Mouse (Mus musculus) limb, embryonic 10.5 days (tissue): ENCODE data around the gene Ahsa1. TPM values are rescaled to one million over a fixed set of nuclear protein-coding genes. Genes with fewer than 3 reads are reported as not detected.

Experiments
- microRNA-seq: library from miRNA; unstranded; fragments of <30 nt; microRNA quantifications from one replicate; pipeline ENCODE4, GENCODE M21; 2017
- polyA plus RNA-seq: library from polyadenylated mRNA; unstranded; fragments of >200 nt; fragmentation: Nextera tagmentation; extraction: Ambion mirVana; gene quantifications from 2 replicates; pipeline ENCODE4 v1.2.1, GENCODE M21; 2016

Gene Ahsa1
- polyA plus RNA-seq, 1 experiment from 2014 or later = 294 TPM

Small RNAs within 50 kb of the gene (microRNA-seq; reads per million reads assigned to microRNA genes)
- gene Gm47293 = not detected

Other genes starting within 250 kb of the Ahsa1 start
- gene Tmem63c, start 245.1 kb upstream of the Ahsa1 start, polyA plus RNA-seq = not detected in 2 replicates
- 0.11 and 0.45 TPM in 2 replicates for gene Ngb, start 163.9 kb upstream of the Ahsa1 start, polyA plus RNA-seq
- gene Gstz1, start 119.3 kb upstream of the Ahsa1 start, polyA plus RNA-seq = 25.6 and 31.3 TPM in 2 replicates
- 15.7 and 18.7 TPM in 2 replicates for gene Pomt2, start 118.5 kb upstream of the Ahsa1 start, polyA plus RNA-seq
- gene Samd15, start 66.8 kb upstream of the Ahsa1 start, polyA plus RNA-seq = 0.91 and 1.6 TPM in 2 replicates
- gene Tmed8, start 66.0 kb upstream of the Ahsa1 start, polyA plus RNA-seq = 2.5 and 2.8 TPM in 2 replicates
- gene Noxred1, start 27.7 kb upstream of the Ahsa1 start, polyA plus RNA-seq = 0.59 and 0.94 TPM in 2 replicates
- gene Vipas39, start 223 bp upstream of the Ahsa1 start, polyA plus RNA-seq = 50.5 and 56.7 TPM in 2 replicates
- gene Ism2, start 33.2 kb downstream of the Ahsa1 start, polyA plus RNA-seq = 1.0 and 1.2 TPM in 2 replicates
- gene Sptlc2, start 121.9 kb downstream of the Ahsa1 start, polyA plus RNA-seq = 48.2 and 57.4 TPM in 2 replicates
- gene Slirp, start 177.4 kb downstream of the Ahsa1 start, polyA plus RNA-seq = 329 and 335 TPM in 2 replicates
- gene Alkbh1, start 177.5 kb downstream of the Ahsa1 start, polyA plus RNA-seq = 82.0 and 85.6 TPM in 2 replicates
- gene Snw1, start 205.8 kb downstream of the Ahsa1 start, polyA plus RNA-seq = 147 and 153 TPM in 2 replicates
- gene Gm5788, start 228.2 kb downstream of the Ahsa1 start, polyA plus RNA-seq = not detected in 2 replicates
- gene Gm8300, start 247.8 kb downstream of the Ahsa1 start, polyA plus RNA-seq = not detected in 2 replicates